Mouse (Mus musculus) liver, postnatal 0 days (tissue): ENCODE results near the gene Fam133b.

ENCODE experiments used
- CTCF ChIP-seq: sonication (generic); IDR thresholded peaks from 2 replicates; pipeline ENCODE4 v1.5.1; 2016; ENCODE audit warnings: antibody characterized with exemption, low read depth
- EP300 ChIP-seq: IDR thresholded peaks from 2 replicates; pipeline ENCODE4 v1.6.1; 2016; ENCODE audit warnings: antibody characterized with exemption, low read depth, mild to moderate bottlenecking

GRCm38 (mm10) chr5:3607114-3607513 lies 63.5 kb downstream of the Fam133b start:
- no peak for TF ChIP-seq CTCF
- TF ChIP-seq EP300: no peak
